Mouse (Mus musculus) v-Abl transformed pro-B cells (cell line): ENCODE measurements around the gene Cds2.

Experiments used
- in situ Hi-C, 2 experiments: fragments of 400-800 bp; cut with MboI; formaldehyde crosslinking; loops; one replicate each; pipeline ENCODE4 v1.15.1; 2025; ENCODE audit not compliant: unreplicated experiment in 2 of 2

The Cds2 gene

GRCm38 (mm10) chr2:132323541-132323940 is 60.6 kb downstream of the Cds2 start:
- in situ Hi-C loops: loop anchor here (5.0 kb wide), 3 partner anchors 164 to 584 kb away; no protein-coding TSS in a partner anchor

GRCm38 (mm10) chr2:132337202-132337601 is 74.3 kb downstream of the Cds2 start:
- in situ Hi-C loops: no loop called here

- in situ Hi-C loops: no loop called here
Observed at GRCm38 (mm10) chr2:132340350-132340749, 77.4 kb downstream of the Cds2 start.

GRCm38 (mm10) chr2:132341293-132341692 is 78.3 kb downstream of the Cds2 start:
- in situ Hi-C loops: no loop called here

- in situ Hi-C loops: no loop called here
Observed at GRCm38 (mm10) chr2:132343846-132344245, 80.9 kb downstream of the Cds2 start.
